Mouse (Mus musculus): Measurements from ENCODE around the gene E130114P18Rik. TPM values are rescaled to one million over a fixed set of nuclear protein-coding genes. Genes with fewer than 3 reads are reported as not detected.

The E130114P18Rik gene
- total RNA-seq, 2 experiments from 2014 or later, result not detected

GRCm38 (mm10) chr4:97814515-97814914, 36.6 kb upstream of the E130114P18Rik start:
- Histone ChIP-seq H3K4me3 (no peak overlapping the region), H3K27ac (peak overlapping the region; percentile 51)
- TF ChIP-seq CTCF (IDR thresholded peaks at IDR 0.05), result no peak
- intact Hi-C loops (cut with DNase I), result no loop called here
- DNase-seq, result no peak

- Histone ChIP-seq H3K27ac (peak overlapping the region; percentile 51), H3K4me3 (no peak overlapping the region)
- intact Hi-C loops (cut with DNase I), result no loop called here
- no peak for DNase-seq
- TF ChIP-seq CTCF (IDR thresholded peaks at IDR 0.05), result no peak
Measured at GRCm38 (mm10) chr4:97813996-97814395, 36.1 kb upstream of the E130114P18Rik start.

GRCm38 (mm10) chr4:97813035-97813434, 35.2 kb upstream of the E130114P18Rik start:
- H3K4me3 ChIP-seq, result no peak overlapping the region
- TF ChIP-seq CTCF (IDR thresholded peaks at IDR 0.05), result no peak
- H3K27ac ChIP-seq, result peak overlapping the region; percentile 51; the same call in 1 of the 2 replicates
- no peak for DNase-seq
- intact Hi-C loops (cut with DNase I), result no loop called here

- intact Hi-C loops (cut with DNase I), result no loop called here
Measured at GRCm38 (mm10) chr4:97810348-97810939, 32.6 kb upstream of the E130114P18Rik start.

GRCm38 (mm10) chr4:97809582-97810295, 31.9 kb upstream of the E130114P18Rik start:
- H3K27ac ChIP-seq, result peak overlapping the region; percentile 65

More at GRCm38 (mm10) chr4:97810348-97810939, 32.6 kb upstream of the E130114P18Rik start:
- DNase-seq, result no peak
- no peak for TF ChIP-seq CTCF (IDR thresholded peaks at IDR 0.05)
- H3K27ac ChIP-seq, result peak overlapping the region; percentile 65
- H3K4me3 ChIP-seq, result no peak overlapping the region

GRCm38 (mm10) chr4:97808885-97809284, 31.0 kb upstream of the E130114P18Rik start:
- intact Hi-C loops (cut with DNase I), result no loop called here
- Histone ChIP-seq H3K4me3 (no peak overlapping the region), H3K27ac (peak overlapping the region; percentile 65; the same call in 1 of the 2 replicates)
- no peak for TF ChIP-seq CTCF (IDR thresholded peaks at IDR 0.05)
- DNase-seq, result no peak

More at GRCm38 (mm10) chr4:97809582-97810295, 31.9 kb upstream of the E130114P18Rik start:
- intact Hi-C loops (cut with DNase I), result no loop called here
- DNase-seq, result no peak
- TF ChIP-seq CTCF (IDR thresholded peaks at IDR 0.05), result no peak
- H3K4me3 ChIP-seq, result no peak overlapping the region

GRCm38 (mm10) chr4:97806924-97807323, 29.0 kb upstream of the E130114P18Rik start:
- no peak overlapping the region for H3K4me3 ChIP-seq
- H3K27ac ChIP-seq, result no peak overlapping the region
- intact Hi-C loops (cut with DNase I), result no loop called here
- TF ChIP-seq CTCF (IDR thresholded peaks at IDR 0.05), result no peak
- DNase-seq, result no peak

GRCm38 (mm10) chr4:97805896-97806808, 28.3 kb upstream of the E130114P18Rik start:
- no peak for DNase-seq
- intact Hi-C loops (cut with DNase I), result no loop called here
- no peak overlapping the region for H3K4me3 ChIP-seq
- no peak for TF ChIP-seq CTCF (IDR thresholded peaks at IDR 0.05)
- no peak overlapping the region; the same call in 1 of the 2 replicates for H3K27ac ChIP-seq

- intact Hi-C loops (cut with DNase I), result no loop called here
- DNase-seq, result no peak
- no peak overlapping the region for H3K4me3 ChIP-seq
- H3K27ac ChIP-seq, result no peak overlapping the region
- no peak for TF ChIP-seq CTCF (IDR thresholded peaks at IDR 0.05)
Measured at GRCm38 (mm10) chr4:97805255-97805654, 27.4 kb upstream of the E130114P18Rik start.

- DNase-seq, result no peak
- TF ChIP-seq CTCF (IDR thresholded peaks at IDR 0.05), result no peak
- intact Hi-C loops (cut with DNase I), result no loop called here
- H3K4me3 ChIP-seq, result no peak overlapping the region
- no peak overlapping the region for H3K27ac ChIP-seq
Measured at GRCm38 (mm10) chr4:97804638-97805037, 26.8 kb upstream of the E130114P18Rik start.

- H3K27ac ChIP-seq, result no peak overlapping the region
- no peak for TF ChIP-seq CTCF (IDR thresholded peaks at IDR 0.05)
- intact Hi-C loops (cut with DNase I), result no loop called here
- no peak for DNase-seq
- H3K4me3 ChIP-seq, result no peak overlapping the region
Measured at GRCm38 (mm10) chr4:97803791-97804190, 25.9 kb upstream of the E130114P18Rik start.

GRCm38 (mm10) chr4:97796505-97796904, 18.6 kb upstream of the E130114P18Rik start:
- Histone ChIP-seq H3K27ac (peak overlapping the region; percentile 84), H3K4me3 (peak overlapping the region; percentile 68)
- DNase-seq, result no peak
- intact Hi-C loops (cut with DNase I), result no loop called here
- TF ChIP-seq CTCF (IDR thresholded peaks at IDR 0.05), result no peak
